Mouse (Mus musculus): ENCODE data around the gene Mlst8. TPM values are rescaled to one million over a fixed set of nuclear protein-coding genes. Genes with fewer than 3 reads are reported as not detected.
"Not testable (repeated sequence)": the region's sequence is repeated elsewhere in the genome, so short reads cannot be mapped to it uniquely, and the experiment has no call there.

Mlst8 gene
- polyA plus RNA-seq, 1 experiment from 2014 or later = 33.9 TPM

- 88% methylated on average over 14 of the region's 14 CpGs for WGBS
- no peak overlapping the region for H3K4me2 ChIP-seq
- no peaks in the 10 kb centered on the region for H3K9me3 ChIP-seq (replicated peaks)
- no peak for ATAC-seq
- no peak overlapping the region for H3K9ac ChIP-seq
- H3K27me3 ChIP-seq = no peaks in the 10 kb centered on the region
- peaks cover 17% of the 10 kb centered on the region for H3K36me3 ChIP-seq (ENCODE audit: poor library complexity, severe bottlenecking)
- H3K4me1 ChIP-seq = peaks cover 14% of the 10 kb centered on the region
- no peak overlapping the region for H3K27ac ChIP-seq
- no peak overlapping the region for H3K4me3 ChIP-seq
These were observed 49.5 kb downstream of the Mlst8 start for GRCm38 (mm10) chr17:24429201-24429983.

DNA sequence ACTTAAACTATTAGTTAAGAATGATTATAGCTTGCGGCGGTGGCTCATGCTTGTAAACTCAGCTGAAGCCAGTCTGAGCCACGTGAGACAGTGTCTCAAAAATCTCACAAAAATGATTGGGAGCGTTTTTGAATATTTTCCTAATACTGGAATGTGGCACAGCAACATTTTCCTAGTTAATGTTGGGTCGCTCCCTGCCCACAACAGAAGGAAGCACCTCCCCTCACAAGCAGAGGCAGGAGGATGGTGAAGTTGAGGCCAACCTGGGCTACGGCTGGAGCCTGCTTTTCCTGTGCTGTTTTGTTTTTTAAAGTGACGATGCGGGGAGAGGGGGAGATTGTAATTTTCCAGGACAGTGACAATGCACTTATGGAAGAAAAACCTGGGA is 51.7 kb downstream of the Mlst8 start:
- Histone ChIP-seq H3K27me3 (no peaks in the 10 kb centered on the region), H3K9me3 (replicated peaks) (no peaks in the 10 kb centered on the region), H3K9ac (peak overlapping the region; percentile 85), H3K27ac (peak overlapping the region; percentile 91), H3K36me3 (ENCODE audit: poor library complexity, severe bottlenecking) (peaks cover 32% of the 10 kb centered on the region), H3K4me3 (peak overlapping the region; percentile 60), H3K4me2 (peak overlapping the region; percentile 70), H3K4me1 (peaks cover 14% of the 10 kb centered on the region)
- ATAC-seq = no peak
- WGBS = 4% methylated on average over 8 of the region's 8 CpGs

- Histone ChIP-seq H3K36me3 (ENCODE audit: poor library complexity, severe bottlenecking) (peaks cover 38% of the 10 kb centered on the region), H3K9ac (peak within 1 kb of the TSS; percentile 85), H3K9me3 (replicated peaks) (no peaks in the 10 kb centered on the region), H3K4me2 (peak within 1 kb of the TSS; percentile 70), H3K4me3 (peak within 1 kb of the TSS; percentile 60), H3K4me1 (peaks cover 14% of the 10 kb centered on the region), H3K27ac (peak within 1 kb of the TSS; percentile 91), H3K27me3 (no peaks in the 10 kb centered on the region)
- ATAC-seq = peak; percentile 98
- under 1% methylated on average over 46 of the region's 48 CpGs for WGBS
These were observed 52.3 kb downstream of the Mlst8 start, which contains the start of gene Eci1 for GRCm38 (mm10) chr17:24426471-24427169. Gene Eci1 (plus strand): TSS chr17:24426641.

GRCm38 (mm10) chr17:24425905-24426304 is 53.0 kb downstream of the Mlst8 start:
- peak overlapping the region; percentile 60; the same call in 1 of the 2 replicates for H3K4me3 ChIP-seq
- 93% methylated on average over 7 of the region's 7 CpGs for WGBS
- H3K27me3 ChIP-seq = no peaks in the 10 kb centered on the region
- H3K36me3 ChIP-seq (ENCODE audit: poor library complexity, severe bottlenecking) = peaks cover 45% of the 10 kb centered on the region
- no peak for ATAC-seq
- peak overlapping the region; percentile 91 for H3K27ac ChIP-seq
- H3K4me2 ChIP-seq = peak overlapping the region; percentile 70
- H3K4me1 ChIP-seq = peaks cover 14% of the 10 kb centered on the region
- H3K9me3 ChIP-seq (replicated peaks) = no peaks in the 10 kb centered on the region
- no peak overlapping the region for H3K9ac ChIP-seq

DNA sequence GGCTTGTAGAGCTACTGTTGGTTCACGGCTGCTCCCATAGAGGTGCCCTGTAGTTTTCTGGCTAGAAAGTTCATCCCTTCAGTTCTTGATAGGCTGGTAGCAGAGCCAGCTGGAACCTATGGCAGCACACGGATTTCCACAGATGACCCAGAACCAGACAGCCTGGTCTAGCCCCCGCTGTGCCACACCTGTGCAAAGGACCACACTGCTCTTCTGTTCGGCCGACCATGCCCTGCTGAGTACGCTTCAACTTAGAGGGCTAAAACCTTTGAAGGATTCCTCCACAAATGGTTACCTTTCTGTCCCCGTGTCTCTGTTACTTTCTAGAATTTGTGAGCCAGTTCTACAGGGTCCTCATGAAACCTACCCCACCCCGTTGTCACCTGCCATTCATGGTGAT is 53.6 kb downstream of the Mlst8 start:
- H3K9me3 ChIP-seq (replicated peaks); ATAC-seq; H3K9ac ChIP-seq; H3K4me3 ChIP-seq; H3K4me2 ChIP-seq; H3K27ac ChIP-seq; H3K27me3 ChIP-seq: not testable (repeated sequence)
- Histone ChIP-seq H3K4me1 (peaks cover 14% of the 10 kb centered on the region), H3K36me3 (ENCODE audit: poor library complexity, severe bottlenecking) (peaks cover 51% of the 10 kb centered on the region)
- WGBS = 97% methylated on average over 5 of the region's 8 CpGs

DNA sequence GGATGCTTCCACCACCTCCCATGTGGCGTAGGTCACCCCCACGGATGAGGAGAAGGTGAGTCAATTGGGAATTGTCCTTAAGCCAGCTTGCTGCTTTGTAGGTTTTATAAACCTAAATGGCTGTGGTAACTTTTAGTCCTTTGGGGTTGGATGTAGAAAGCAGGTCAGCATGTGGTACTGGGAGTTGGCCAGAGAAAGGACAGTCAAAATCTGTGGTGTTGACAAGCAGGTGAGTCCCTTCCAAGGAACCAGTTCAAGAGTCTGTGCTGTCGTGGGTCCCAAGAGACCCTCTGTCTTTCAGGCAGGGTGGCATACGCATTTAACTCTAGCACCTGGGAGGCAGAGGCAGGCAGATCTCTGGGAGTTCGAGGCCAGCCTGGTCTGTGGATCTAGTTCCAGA is 54.4 kb downstream of the Mlst8 start:
- no peak overlapping the region for H3K9ac ChIP-seq
- WGBS = 94% methylated on average over 5 of the region's 5 CpGs
- H3K27me3 ChIP-seq = no peaks in the 10 kb centered on the region
- H3K27ac ChIP-seq = no peak overlapping the region
- H3K4me2 ChIP-seq = no peak overlapping the region
- H3K9me3 ChIP-seq (replicated peaks) = no peaks in the 10 kb centered on the region
- no peak overlapping the region for H3K4me3 ChIP-seq
- no peak for ATAC-seq
- H3K4me1 ChIP-seq = peaks cover 14% of the 10 kb centered on the region
- peaks cover 59% of the 10 kb centered on the region for H3K36me3 ChIP-seq (ENCODE audit: poor library complexity, severe bottlenecking)

Other genes starting within 250 kb of the Mlst8 start
- gene Ccnf, start 227.6 kb downstream of the Mlst8 start, polyA plus RNA-seq (2015; fragmentation: Nextera tagmentation; extraction: Ambion mirVana) = 60.2 and 66.1 TPM in 2 replicates
- 0.06 TPM in 1 of 2 replicates, not detected in the other for gene Abca17, start 128.0 kb downstream of the Mlst8 start, polyA plus RNA-seq (2015; fragmentation: Nextera tagmentation; extraction: Ambion mirVana)
- gene Abca3, start 127.1 kb downstream of the Mlst8 start, polyA plus RNA-seq (2015; fragmentation: Nextera tagmentation; extraction: Ambion mirVana) = 14.7 and 16.4 TPM in 2 replicates
- gene Rnps1, start 64.5 kb downstream of the Mlst8 start, polyA plus RNA-seq (2015; fragmentation: Nextera tagmentation; extraction: Ambion mirVana) = 367 and 402 TPM in 2 replicates
- gene Eci1, start 52.4 kb downstream of the Mlst8 start, polyA plus RNA-seq (2015; fragmentation: Nextera tagmentation; extraction: Ambion mirVana) = 59.6 and 62.5 TPM in 2 replicates
- 4.4 and 4.7 TPM in 2 replicates for gene Dnase1l2, start 36.0 kb downstream of the Mlst8 start, polyA plus RNA-seq (2015; fragmentation: Nextera tagmentation; extraction: Ambion mirVana)
- 38.8 and 39.8 TPM in 2 replicates for gene E4f1, start 8.8 kb downstream of the Mlst8 start, polyA plus RNA-seq (2015; fragmentation: Nextera tagmentation; extraction: Ambion mirVana)
- 52.3 and 56.7 TPM in 2 replicates for gene Pgp, start 8.7 kb downstream of the Mlst8 start, polyA plus RNA-seq (2015; fragmentation: Nextera tagmentation; extraction: Ambion mirVana)
- 0.26 TPM in 1 of 2 replicates, not detected in the other for gene Bricd5, start 5.2 kb downstream of the Mlst8 start, polyA plus RNA-seq (2015; fragmentation: Nextera tagmentation; extraction: Ambion mirVana)
- gene Caskin1, start 9.5 kb upstream of the Mlst8 start, polyA plus RNA-seq (2015; fragmentation: Nextera tagmentation; extraction: Ambion mirVana) = 15.0 and 16.7 TPM in 2 replicates
- gene Traf7, start 48.9 kb upstream of the Mlst8 start, polyA plus RNA-seq (2015; fragmentation: Nextera tagmentation; extraction: Ambion mirVana) = 97.1 and 109 TPM in 2 replicates
- 3.7 and 4.1 TPM in 2 replicates for gene Rab26, start 55.1 kb upstream of the Mlst8 start, polyA plus RNA-seq (2015; fragmentation: Nextera tagmentation; extraction: Ambion mirVana)
- gene Pkd1, start 70.8 kb upstream of the Mlst8 start, polyA plus RNA-seq (2015; fragmentation: Nextera tagmentation; extraction: Ambion mirVana) = 11.9 and 16.9 TPM in 2 replicates
- gene Tsc2, start 153.6 kb upstream of the Mlst8 start, polyA plus RNA-seq (2015; fragmentation: Nextera tagmentation; extraction: Ambion mirVana) = 60.5 and 75.1 TPM in 2 replicates
- 13.8 and 15.3 TPM in 2 replicates for gene Nthl1, start 153.6 kb upstream of the Mlst8 start, polyA plus RNA-seq (2015; fragmentation: Nextera tagmentation; extraction: Ambion mirVana)
- gene Slc9a3r2, start 171.2 kb upstream of the Mlst8 start, polyA plus RNA-seq (2015; fragmentation: Nextera tagmentation; extraction: Ambion mirVana) = 15.0 and 16.0 TPM in 2 replicates
- not detected in 2 replicates for gene Npw, start 179.4 kb upstream of the Mlst8 start, polyA plus RNA-seq (2015; fragmentation: Nextera tagmentation; extraction: Ambion mirVana)
- 14.9 and 16.2 TPM in 2 replicates for gene Zfp598, start 190.6 kb upstream of the Mlst8 start, polyA plus RNA-seq (2015; fragmentation: Nextera tagmentation; extraction: Ambion mirVana)
- 61.0 and 68.7 TPM in 2 replicates for gene Syngr3, start 210.9 kb upstream of the Mlst8 start, polyA plus RNA-seq (2015; fragmentation: Nextera tagmentation; extraction: Ambion mirVana)
- 40.7 and 42.5 TPM in 2 replicates for gene Gfer, start 217.1 kb upstream of the Mlst8 start, polyA plus RNA-seq (2015; fragmentation: Nextera tagmentation; extraction: Ambion mirVana)
- 1.3 TPM in 2 replicates for gene Noxo1, start 217.2 kb upstream of the Mlst8 start, polyA plus RNA-seq (2015; fragmentation: Nextera tagmentation; extraction: Ambion mirVana)
- 86.9 and 107 TPM in 2 replicates for gene Tbl3, start 228.6 kb upstream of the Mlst8 start, polyA plus RNA-seq (2015; fragmentation: Nextera tagmentation; extraction: Ambion mirVana)
- gene Rnf151, start 239.0 kb upstream of the Mlst8 start, polyA plus RNA-seq (2015; fragmentation: Nextera tagmentation; extraction: Ambion mirVana) = 0.18 TPM in 1 of 2 replicates, not detected in the other
- gene Rps2, start 239.0 kb upstream of the Mlst8 start, polyA plus RNA-seq (2015; fragmentation: Nextera tagmentation; extraction: Ambion mirVana) = 992 and 1,023 TPM in 2 replicates
- gene Ndufb10, start 245.4 kb upstream of the Mlst8 start, polyA plus RNA-seq (2015; fragmentation: Nextera tagmentation; extraction: Ambion mirVana) = 232 and 253 TPM in 2 replicates
- not detected in 2 replicates for gene Rpl3l, start 248.7 kb upstream of the Mlst8 start, polyA plus RNA-seq (2015; fragmentation: Nextera tagmentation; extraction: Ambion mirVana)